Mouse (Mus musculus): ENCODE data around the gene Bpifa6. TPM values are rescaled to one million over a fixed set of nuclear protein-coding genes. Genes with fewer than 3 reads are reported as not detected.
A peak's percentile ranks its signal among the peaks of the same experiment; 100 is the strongest.
"Not testable (repeated sequence)": the region's sequence is repeated elsewhere in the genome, so short reads cannot be mapped to it uniquely, and the experiment has no call there.

Gene Bpifa6
- polyA plus RNA-seq, 1 experiment: not detected

GRCm38 (mm10) chr2:153970221-153970620 lies 4.5 kb upstream of the Bpifa6 start:
- no peak for TF ChIP-seq CTCF (IDR thresholded peaks at IDR 0.05; ENCODE audit: borderline replicate concordance, extremely low read depth, insufficient read depth, insufficient read length)
- TF ChIP-seq POLR2A (IDR thresholded peaks at IDR 0.05; ENCODE audit: borderline replicate concordance, extremely low read depth, insufficient read depth, insufficient read length, poor library complexity, severe bottlenecking): no peak
- peak; percentile 31 for DNase-seq (ENCODE audit: low read depth)

DNA sequence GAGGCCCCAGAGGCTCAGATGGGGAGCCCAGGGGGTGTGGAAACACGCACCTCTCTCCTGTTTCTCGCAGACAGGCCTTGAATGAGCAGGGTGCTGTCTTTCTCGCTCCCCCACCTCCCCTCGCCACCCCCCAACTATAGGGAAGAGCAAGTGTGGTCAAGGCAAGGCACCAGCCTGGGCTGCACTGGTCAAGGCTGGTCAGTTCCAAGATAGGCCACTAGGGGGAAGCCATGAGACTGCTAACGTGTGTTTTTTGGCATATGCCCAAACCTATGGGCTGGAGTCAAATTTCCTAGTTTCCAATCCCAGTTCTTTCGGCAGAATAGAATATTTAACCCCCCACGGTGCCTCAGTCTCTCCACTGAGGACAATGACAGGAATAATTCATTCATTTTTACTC lies 21.0 kb downstream of the Bpifa6 start:
- peak; percentile 71 for DNase-seq (ENCODE audit: low read depth)
- TF ChIP-seq CTCF (IDR thresholded peaks at IDR 0.05; ENCODE audit: borderline replicate concordance, extremely low read depth, insufficient read depth, insufficient read length) (peak; percentile 96), POLR2A (IDR thresholded peaks at IDR 0.05; ENCODE audit: borderline replicate concordance, extremely low read depth, insufficient read depth, insufficient read length, poor library complexity, severe bottlenecking) (no peak)

DNA sequence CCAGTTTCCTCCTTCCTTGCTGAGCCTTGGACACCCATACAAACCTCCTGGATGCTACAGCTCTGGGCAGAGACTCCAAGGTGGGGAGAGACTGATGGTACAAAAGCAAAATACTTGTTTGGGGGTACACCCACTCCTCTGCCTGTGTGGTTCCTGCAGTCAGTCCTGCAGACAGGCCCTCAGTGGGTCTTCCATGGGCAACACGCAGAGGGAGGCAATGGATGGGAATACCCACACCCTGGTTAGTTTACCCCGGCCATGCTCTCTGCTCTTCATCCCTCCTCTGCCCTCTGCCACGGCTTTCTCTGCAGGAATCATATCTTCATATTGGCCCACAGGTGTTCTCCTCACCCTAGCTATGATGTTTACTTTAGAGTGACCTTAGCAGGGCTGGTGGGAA lies 25.8 kb downstream of the Bpifa6 start:
- TF ChIP-seq CTCF (IDR thresholded peaks at IDR 0.05; ENCODE audit: borderline replicate concordance, extremely low read depth, insufficient read depth, insufficient read length): no peak
- TF ChIP-seq POLR2A (IDR thresholded peaks at IDR 0.05; ENCODE audit: borderline replicate concordance, extremely low read depth, insufficient read depth, insufficient read length, poor library complexity, severe bottlenecking): no peak
- no peak for DNase-seq (ENCODE audit: low read depth)

DNA sequence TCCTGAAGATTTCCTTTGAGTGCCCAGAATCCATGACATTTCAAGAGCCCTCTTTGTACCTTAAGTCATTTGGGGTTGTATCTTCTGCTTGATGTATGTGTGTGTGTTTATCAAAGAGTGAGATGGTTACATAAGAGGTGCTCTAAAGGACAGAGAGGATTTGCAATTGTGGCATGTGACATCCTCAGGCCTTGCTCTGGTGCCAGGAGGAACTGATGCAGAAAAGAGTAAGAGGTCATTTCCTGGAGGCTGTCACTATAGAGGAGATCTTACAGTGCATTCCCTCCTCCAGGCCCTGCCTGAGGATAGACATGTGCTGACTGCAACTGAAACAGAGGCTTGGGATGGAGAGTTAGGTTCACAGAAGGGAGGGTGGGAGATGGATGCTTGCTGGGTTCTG lies 26.3 kb downstream of the Bpifa6 start:
- TF ChIP-seq CTCF (IDR thresholded peaks at IDR 0.05; ENCODE audit: borderline replicate concordance, extremely low read depth, insufficient read depth, insufficient read length): no peak
- TF ChIP-seq POLR2A (IDR thresholded peaks at IDR 0.05; ENCODE audit: borderline replicate concordance, extremely low read depth, insufficient read depth, insufficient read length, poor library complexity, severe bottlenecking): no peak
- no peak for DNase-seq (ENCODE audit: low read depth)

- TF ChIP-seq POLR2A (IDR thresholded peaks at IDR 0.05; ENCODE audit: borderline replicate concordance, extremely low read depth, insufficient read depth, insufficient read length, poor library complexity, severe bottlenecking) (no peak), CTCF (IDR thresholded peaks at IDR 0.05; ENCODE audit: borderline replicate concordance, extremely low read depth, insufficient read depth, insufficient read length) (no peak)
- peak; percentile 1 for DNase-seq (ENCODE audit: low read depth)
These were observed 29.7 kb downstream of the Bpifa6 start for GRCm38 (mm10) chr2:154004456-154004855.

DNA sequence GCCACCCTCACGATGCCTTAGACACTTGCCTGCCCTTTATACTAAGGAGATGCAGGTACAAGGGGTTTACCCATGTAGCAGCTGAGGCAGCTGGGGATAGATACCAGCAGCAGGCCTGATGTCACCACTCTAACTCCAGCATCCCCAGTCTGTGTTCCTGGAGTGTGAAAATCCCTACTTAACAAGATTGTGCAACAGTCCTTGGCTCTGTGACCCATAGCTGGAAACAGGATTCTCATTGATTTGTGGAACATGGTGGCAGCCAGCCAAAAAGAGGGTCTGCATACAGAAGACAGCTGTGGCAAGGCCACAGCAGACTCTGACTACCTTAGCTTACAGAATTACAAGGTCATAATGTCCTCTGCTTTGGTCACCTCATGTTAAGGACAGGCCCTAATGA lies 30.3 kb downstream of the Bpifa6 start:
- peak; percentile 9 for DNase-seq (ENCODE audit: low read depth)
- TF ChIP-seq CTCF (IDR thresholded peaks at IDR 0.05; ENCODE audit: borderline replicate concordance, extremely low read depth, insufficient read depth, insufficient read length) (no peak), POLR2A (IDR thresholded peaks at IDR 0.05; ENCODE audit: borderline replicate concordance, extremely low read depth, insufficient read depth, insufficient read length, poor library complexity, severe bottlenecking) (no peak)

GRCm38 (mm10) chr2:154005734-154006133 lies 31.0 kb downstream of the Bpifa6 start:
- TF ChIP-seq POLR2A (IDR thresholded peaks at IDR 0.05; ENCODE audit: borderline replicate concordance, extremely low read depth, insufficient read depth, insufficient read length, poor library complexity, severe bottlenecking): no peak
- DNase-seq (ENCODE audit: low read depth): no peak

GRCm38 (mm10) chr2:154006331-154006730 lies 31.6 kb downstream of the Bpifa6 start:
- DNase-seq (ENCODE audit: low read depth): no peak
- TF ChIP-seq CTCF (IDR thresholded peaks at IDR 0.05; ENCODE audit: borderline replicate concordance, extremely low read depth, insufficient read depth, insufficient read length) (0 out of 2 replicates have a peak, but pooled peaks have one; percentile 2), POLR2A (IDR thresholded peaks at IDR 0.05; ENCODE audit: borderline replicate concordance, extremely low read depth, insufficient read depth, insufficient read length, poor library complexity, severe bottlenecking) (no peak)

- DNase-seq (ENCODE audit: low read depth): no peak
- TF ChIP-seq POLR2A (IDR thresholded peaks at IDR 0.05; ENCODE audit: borderline replicate concordance, extremely low read depth, insufficient read depth, insufficient read length, poor library complexity, severe bottlenecking): no peak
- no peak for TF ChIP-seq CTCF (IDR thresholded peaks at IDR 0.05; ENCODE audit: borderline replicate concordance, extremely low read depth, insufficient read depth, insufficient read length)
These were observed 32.6 kb downstream of the Bpifa6 start for GRCm38 (mm10) chr2:154007381-154007780.

- TF ChIP-seq POLR2A (IDR thresholded peaks at IDR 0.05; ENCODE audit: borderline replicate concordance, extremely low read depth, insufficient read depth, insufficient read length, poor library complexity, severe bottlenecking): no peak
- no peak for TF ChIP-seq CTCF (IDR thresholded peaks at IDR 0.05; ENCODE audit: borderline replicate concordance, extremely low read depth, insufficient read depth, insufficient read length)
- no peak for DNase-seq (ENCODE audit: low read depth)
These were observed 33.2 kb downstream of the Bpifa6 start, which contains the start of gene Bpifa2 for GRCm38 (mm10) chr2:154007965-154008364. Gene Bpifa2, plus strand, starts transcription at chr2:154008265.

DNA sequence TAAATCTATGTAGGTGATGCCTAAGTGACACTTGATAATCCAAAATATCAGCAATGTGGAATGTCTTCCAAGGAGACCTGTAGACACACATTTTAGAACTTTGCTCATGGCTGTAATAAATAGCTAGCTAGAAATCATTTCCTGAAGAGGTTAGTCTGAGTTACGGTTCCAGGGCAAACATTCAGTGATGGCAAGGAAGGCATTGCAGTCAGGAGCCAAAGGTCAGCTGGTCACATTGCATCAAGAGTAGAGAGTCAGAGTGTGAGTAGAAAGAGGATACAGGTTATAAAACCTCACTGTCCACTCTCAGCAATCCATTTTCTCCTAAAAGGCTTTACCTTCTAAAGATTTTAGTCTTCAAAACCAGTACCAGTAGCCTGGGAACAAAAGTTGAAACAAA lies 43.2 kb downstream of the Bpifa6 start:
- no peak for TF ChIP-seq POLR2A (IDR thresholded peaks at IDR 0.05; ENCODE audit: borderline replicate concordance, extremely low read depth, insufficient read depth, insufficient read length, poor library complexity, severe bottlenecking)
- TF ChIP-seq CTCF (IDR thresholded peaks at IDR 0.05; ENCODE audit: borderline replicate concordance, extremely low read depth, insufficient read depth, insufficient read length): no peak
- no peak for DNase-seq (ENCODE audit: low read depth)

DNA sequence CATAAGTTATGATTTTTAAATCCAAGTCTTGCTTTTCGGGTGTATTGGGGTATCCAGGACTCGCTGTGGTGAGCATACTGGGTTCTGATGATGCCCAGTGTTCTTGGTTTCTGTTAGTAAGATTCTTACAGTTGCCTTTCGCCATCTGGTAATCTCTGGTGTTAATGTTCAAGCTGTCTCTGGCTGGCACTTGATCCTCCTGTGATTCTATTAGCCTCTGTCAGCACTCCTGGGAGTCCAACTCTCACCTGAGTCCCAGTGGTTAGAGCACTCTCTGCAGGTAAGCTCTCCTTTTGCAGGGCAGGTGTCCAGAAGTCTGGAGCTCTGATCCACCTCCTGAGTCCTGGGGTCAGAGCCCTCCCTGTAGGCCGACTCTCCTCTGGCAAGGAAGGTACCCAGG lies 49.9 kb downstream of the Bpifa6 start:
- not testable (repeated sequence) for DNase-seq (ENCODE audit: low read depth)

DNA sequence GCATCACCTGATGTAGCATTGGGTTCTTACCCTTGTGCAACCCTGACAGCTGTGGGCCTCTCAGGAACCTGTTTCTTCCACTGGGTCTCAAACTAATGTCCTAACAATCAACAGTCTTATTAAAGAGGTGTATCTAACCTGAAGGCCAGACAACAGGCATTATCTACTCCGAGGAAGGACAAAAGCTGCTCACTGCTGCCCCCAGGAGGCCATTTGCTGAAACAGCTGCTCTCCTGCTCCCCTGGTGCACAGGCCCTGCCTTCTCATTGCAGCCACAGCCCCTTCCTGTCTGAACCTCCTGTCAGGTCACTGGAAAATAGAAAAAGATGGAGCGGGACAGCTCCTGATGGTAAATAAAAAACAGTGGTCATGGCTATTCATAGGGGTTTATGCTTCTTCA lies 64.2 kb downstream of the Bpifa6 start:
- peak; percentile 12 for DNase-seq (ENCODE audit: low read depth)
- peak; percentile 58; the same call in 1 of the 2 replicates for TF ChIP-seq CTCF (IDR thresholded peaks at IDR 0.05; ENCODE audit: borderline replicate concordance, extremely low read depth, insufficient read depth, insufficient read length)
- TF ChIP-seq POLR2A (IDR thresholded peaks at IDR 0.05; ENCODE audit: borderline replicate concordance, extremely low read depth, insufficient read depth, insufficient read length, poor library complexity, severe bottlenecking): no peak

Measured in brain, embryonic 14.5 days (tissue).